Mouse (Mus musculus) testis, adult 2 months (tissue): Measurements from ENCODE around the gene Actn4.

Source experiments
- CTCF ChIP-seq: fragments of 200-500 bp; IDR thresholded peaks from 2 replicates; pipeline ENCODE4 v1.5.1; 2012; ENCODE audit warnings: low read depth, mild to moderate bottlenecking, inconsistent platforms, low read length, moderate library complexity; ENCODE audit not compliant: control insufficient read depth, insufficient read depth, insufficient replicate concordance
- POLR2A ChIP-seq: fragments of 200-500 bp; IDR thresholded peaks from 2 replicates; pipeline ENCODE4 v1.6.1; 2012; ENCODE audit warnings: low read depth, mild to moderate bottlenecking, inconsistent platforms, low read length, moderate library complexity; ENCODE audit not compliant: control insufficient read depth

- TF ChIP-seq CTCF, result no peak
- no peak for TF ChIP-seq POLR2A
Measured at GRCm38 (mm10) chr7:28982274-28983013, 20.3 kb upstream of the Actn4 start.
